Mouse (Mus musculus): ENCODE results near the gene Rmi2. TPM values are rescaled to one million over a fixed set of nuclear protein-coding genes. Genes with fewer than 3 reads are reported as not detected.

Gene Rmi2
- polyA plus RNA-seq, 1 experiment, result 0.29 TPM

DNA sequence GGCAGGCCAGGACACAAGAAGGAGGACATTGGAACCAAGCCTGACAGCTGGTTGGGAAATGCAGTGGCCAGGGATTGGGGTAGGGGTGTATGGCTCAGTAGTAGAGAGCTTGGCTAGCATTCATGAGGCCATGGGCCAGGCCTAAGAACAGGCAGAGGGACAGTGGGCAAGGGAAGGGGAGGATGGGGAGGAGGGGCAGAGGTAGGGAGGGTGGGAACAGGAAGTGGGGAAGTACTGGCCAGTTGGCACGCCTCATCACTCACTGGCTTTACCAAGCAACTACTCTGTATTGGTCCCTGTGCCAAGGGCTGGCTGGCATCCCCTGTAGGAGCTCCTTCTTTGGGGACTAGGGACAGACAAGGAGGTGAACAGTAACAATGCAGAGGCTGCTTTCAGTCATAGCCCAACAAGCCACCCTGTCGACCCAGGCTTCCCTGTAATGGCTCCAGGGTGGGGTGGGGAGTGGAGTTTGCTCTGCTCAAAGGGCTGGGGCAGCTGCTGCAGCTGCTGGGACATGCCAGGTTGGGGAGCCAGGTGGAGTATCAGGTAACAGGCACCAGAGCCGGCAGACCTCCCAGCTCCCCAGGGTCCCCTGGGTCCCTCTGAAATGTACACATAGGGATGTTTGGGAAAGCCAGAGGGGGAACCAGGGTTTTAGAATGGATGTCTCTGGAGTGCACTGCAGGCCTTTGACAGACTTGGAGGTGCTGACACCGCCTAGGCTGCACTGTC, 46.5 kb downstream of the Rmi2 start:
- H3K27ac ChIP-seq (ENCODE audit: insufficient read depth, low read length), result no peak overlapping the region
- TF ChIP-seq CTCF (IDR thresholded peaks at IDR 0.05; ENCODE audit: extremely low read depth, insufficient read depth, low read length) (no peak), POLR2A (IDR thresholded peaks at IDR 0.05; ENCODE audit: extremely low read depth, insufficient read depth, low read length) (no peak)
- no peaks in the 10 kb centered on the region for H3K4me1 ChIP-seq (ENCODE audit: control insufficient read depth, insufficient read depth, low read length)
- no peak overlapping the region for H3K4me3 ChIP-seq (ENCODE audit: insufficient read depth, low read length)

DNA sequence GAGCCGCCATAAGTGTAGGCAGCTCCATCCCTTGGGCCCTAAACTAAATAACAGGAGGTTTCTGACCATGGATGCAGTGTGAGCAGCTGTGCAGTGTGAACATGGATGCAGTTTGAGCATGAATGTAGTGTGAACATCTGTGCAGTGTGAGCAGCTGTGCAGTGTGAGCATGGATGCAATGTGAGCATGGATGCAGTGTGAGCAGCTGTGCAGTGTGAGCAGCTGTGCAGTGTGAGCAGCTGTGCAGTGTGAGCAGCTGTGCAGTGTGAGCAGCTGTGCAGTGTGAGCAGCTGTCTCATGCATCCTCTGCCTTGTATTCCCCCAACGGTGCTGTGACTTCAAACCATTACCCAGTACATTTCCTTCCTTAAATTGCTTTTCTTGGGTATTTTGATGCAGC, 52.6 kb downstream of the Rmi2 start:
- Histone ChIP-seq H3K4me1 (ENCODE audit: control insufficient read depth, insufficient read depth, low read length) (no peaks in the 10 kb centered on the region), H3K4me3 (ENCODE audit: insufficient read depth, low read length) (no peak overlapping the region), H3K27ac (ENCODE audit: insufficient read depth, low read length) (no peak overlapping the region)
- no peak for TF ChIP-seq POLR2A (IDR thresholded peaks at IDR 0.05; ENCODE audit: extremely low read depth, insufficient read depth, low read length)
- TF ChIP-seq CTCF (IDR thresholded peaks at IDR 0.05; ENCODE audit: extremely low read depth, insufficient read depth, low read length), result no peak

DNA sequence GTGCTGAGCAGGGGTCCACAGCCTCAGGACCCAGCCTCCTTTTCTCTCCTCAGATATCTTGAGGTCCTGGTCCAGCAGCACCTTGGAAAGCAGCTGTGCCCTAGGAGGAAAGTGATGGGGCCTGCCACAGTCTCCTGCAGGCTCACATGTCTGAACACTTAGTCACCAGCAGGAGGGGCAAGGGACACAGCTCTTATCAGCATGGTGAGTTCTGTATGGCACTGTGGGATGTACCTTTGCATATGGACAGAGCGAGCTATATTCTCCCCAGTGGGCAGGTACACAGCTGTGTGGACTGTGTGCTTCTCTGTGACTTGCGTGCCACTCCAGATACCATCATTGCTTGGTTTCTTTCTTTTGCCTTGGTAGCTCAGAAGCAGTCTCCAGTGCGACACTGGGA, 55.5 kb downstream of the Rmi2 start:
- no peak for TF ChIP-seq POLR2A (IDR thresholded peaks at IDR 0.05; ENCODE audit: extremely low read depth, insufficient read depth, low read length)
- TF ChIP-seq CTCF (IDR thresholded peaks at IDR 0.05; ENCODE audit: extremely low read depth, insufficient read depth, low read length), result peak; percentile 50
- no peak overlapping the region for H3K4me3 ChIP-seq (ENCODE audit: insufficient read depth, low read length)
- H3K4me1 ChIP-seq (ENCODE audit: control insufficient read depth, insufficient read depth, low read length), result no peaks in the 10 kb centered on the region
- H3K27ac ChIP-seq (ENCODE audit: insufficient read depth, low read length), result no peak overlapping the region

DNA sequence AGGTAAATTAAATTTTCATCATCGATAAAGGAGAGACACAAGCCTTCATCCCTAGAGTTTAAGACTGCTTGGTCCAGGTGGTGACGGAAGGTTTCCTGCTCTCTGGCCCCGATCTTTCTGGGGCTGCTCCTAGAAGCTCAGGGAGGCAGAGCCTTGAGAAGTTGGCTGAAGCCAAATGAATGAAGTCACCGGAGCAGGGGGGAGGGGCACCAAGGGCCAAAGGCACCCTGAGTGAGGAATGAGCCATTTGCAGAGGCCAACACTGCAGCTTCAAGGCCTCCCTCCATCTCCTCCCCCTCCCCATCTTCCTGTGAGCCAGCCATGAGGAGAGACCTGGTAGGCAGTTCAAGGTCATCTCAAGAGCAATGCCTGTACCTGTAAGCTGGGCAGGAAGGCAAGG, 58.3 kb downstream of the Rmi2 start:
- TF ChIP-seq POLR2A (IDR thresholded peaks at IDR 0.05; ENCODE audit: extremely low read depth, insufficient read depth, low read length) (no peak), CTCF (IDR thresholded peaks at IDR 0.05; ENCODE audit: extremely low read depth, insufficient read depth, low read length) (no peak)
- no peak overlapping the region for H3K27ac ChIP-seq (ENCODE audit: insufficient read depth, low read length)
- H3K4me3 ChIP-seq (ENCODE audit: insufficient read depth, low read length), result no peak overlapping the region
- H3K4me1 ChIP-seq (ENCODE audit: control insufficient read depth, insufficient read depth, low read length), result no peaks in the 10 kb centered on the region

DNA sequence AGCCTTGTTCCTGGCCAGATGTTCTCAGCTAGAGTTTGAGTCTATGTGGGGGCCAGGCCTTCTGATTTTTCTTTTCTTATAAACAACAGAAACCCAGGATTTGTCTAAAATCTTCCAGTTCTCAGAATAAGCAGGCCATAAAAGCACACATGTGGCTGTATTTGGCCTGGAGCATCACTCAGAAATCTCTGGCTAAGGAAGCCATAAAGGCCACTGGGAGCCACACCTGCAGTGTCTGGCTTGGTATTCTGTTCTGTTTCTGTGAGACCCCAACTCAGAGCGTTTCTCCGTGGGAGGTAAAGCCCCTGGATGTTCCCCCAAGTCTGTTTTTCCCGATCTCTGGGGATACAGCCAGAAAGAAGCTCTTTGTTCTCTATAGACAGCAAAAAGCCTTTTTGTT, 61.0 kb downstream of the Rmi2 start:
- Histone ChIP-seq H3K4me1 (ENCODE audit: control insufficient read depth, insufficient read depth, low read length) (no peaks in the 10 kb centered on the region), H3K27ac (ENCODE audit: insufficient read depth, low read length) (no peak overlapping the region), H3K4me3 (ENCODE audit: insufficient read depth, low read length) (no peak overlapping the region)
- no peak for TF ChIP-seq CTCF (IDR thresholded peaks at IDR 0.05; ENCODE audit: extremely low read depth, insufficient read depth, low read length)
- no peak for TF ChIP-seq POLR2A (IDR thresholded peaks at IDR 0.05; ENCODE audit: extremely low read depth, insufficient read depth, low read length)

DNA sequence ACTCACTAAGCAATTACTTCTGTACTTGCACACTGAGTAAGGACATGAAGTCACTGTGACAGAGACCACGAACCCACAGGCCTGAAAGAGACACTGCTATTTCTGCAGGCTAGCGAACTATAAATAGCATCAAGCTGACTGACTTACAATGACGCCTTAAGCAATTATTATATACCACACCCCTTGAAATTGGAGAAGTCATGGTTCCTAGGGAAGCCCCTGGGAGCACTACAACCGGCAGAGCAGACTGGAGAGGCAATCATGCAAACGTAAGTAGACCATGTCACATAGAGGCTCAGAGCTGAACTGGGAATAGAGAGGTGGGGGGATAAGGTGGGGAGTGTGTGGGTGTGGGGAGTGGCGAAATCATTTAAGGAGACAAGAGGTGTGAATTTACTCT, 62.5 kb downstream of the Rmi2 start:
- H3K4me3 ChIP-seq (ENCODE audit: insufficient read depth, low read length), result no peak overlapping the region
- TF ChIP-seq POLR2A (IDR thresholded peaks at IDR 0.05; ENCODE audit: extremely low read depth, insufficient read depth, low read length) (no peak), CTCF (IDR thresholded peaks at IDR 0.05; ENCODE audit: extremely low read depth, insufficient read depth, low read length) (no peak)
- H3K4me1 ChIP-seq (ENCODE audit: control insufficient read depth, insufficient read depth, low read length), result no peaks in the 10 kb centered on the region

DNA sequence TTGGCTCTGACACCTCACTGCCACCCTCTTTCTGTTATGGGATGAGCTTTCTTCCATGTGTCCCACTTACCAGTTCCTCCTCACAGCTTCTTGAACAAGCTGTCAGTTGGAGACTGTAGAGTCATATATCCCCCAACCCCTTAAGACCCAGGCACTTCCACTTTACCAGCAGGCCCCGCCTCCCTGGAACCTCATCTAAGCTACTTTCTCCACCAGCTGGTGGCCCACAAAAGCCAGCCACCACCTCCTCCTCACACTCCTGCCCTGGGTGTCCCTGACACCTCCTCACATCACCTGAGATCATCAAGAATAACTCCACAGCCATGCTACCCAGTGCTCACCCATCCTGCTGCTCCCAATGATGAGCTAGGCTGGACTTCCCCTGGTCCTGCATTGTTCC, 65.9 kb downstream of the Rmi2 start:
- no peaks in the 10 kb centered on the region for H3K4me1 ChIP-seq (ENCODE audit: control insufficient read depth, insufficient read depth, low read length)
- no peak overlapping the region for H3K4me3 ChIP-seq (ENCODE audit: insufficient read depth, low read length)
- TF ChIP-seq POLR2A (IDR thresholded peaks at IDR 0.05; ENCODE audit: extremely low read depth, insufficient read depth, low read length), result no peak
- TF ChIP-seq CTCF (IDR thresholded peaks at IDR 0.05; ENCODE audit: extremely low read depth, insufficient read depth, low read length), result no peak
- no peak overlapping the region for H3K27ac ChIP-seq (ENCODE audit: insufficient read depth, low read length)

More for the DNA sequence above, 62.5 kb downstream of the Rmi2 start:
- H3K27ac ChIP-seq (ENCODE audit: insufficient read depth, low read length), result no peak overlapping the region

DNA sequence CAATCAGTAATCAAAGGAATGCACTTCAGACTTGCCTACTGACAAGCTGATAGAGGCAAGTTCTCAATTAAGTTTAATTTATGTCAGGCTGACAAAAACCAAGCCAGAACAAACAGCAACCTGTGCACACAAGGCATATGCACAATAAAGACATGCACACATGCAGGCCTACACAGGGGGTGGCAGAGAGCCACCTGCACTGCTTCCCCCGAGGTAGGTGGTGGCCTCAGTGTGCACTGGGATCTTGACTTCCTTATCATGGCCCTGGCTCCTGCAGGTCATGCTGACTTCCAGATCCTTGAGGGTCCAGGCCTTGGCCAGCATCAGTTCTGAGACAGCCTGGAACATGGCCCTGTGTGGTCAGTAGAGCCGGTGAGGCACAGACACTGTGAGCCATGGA, 67.1 kb downstream of the Rmi2 start:
- no peak overlapping the region for H3K27ac ChIP-seq (ENCODE audit: insufficient read depth, low read length)
- TF ChIP-seq CTCF (IDR thresholded peaks at IDR 0.05; ENCODE audit: extremely low read depth, insufficient read depth, low read length) (no peak), POLR2A (IDR thresholded peaks at IDR 0.05; ENCODE audit: extremely low read depth, insufficient read depth, low read length) (no peak)
- H3K4me1 ChIP-seq (ENCODE audit: control insufficient read depth, insufficient read depth, low read length), result no peaks in the 10 kb centered on the region
- H3K4me3 ChIP-seq (ENCODE audit: insufficient read depth, low read length), result no peak overlapping the region

DNA sequence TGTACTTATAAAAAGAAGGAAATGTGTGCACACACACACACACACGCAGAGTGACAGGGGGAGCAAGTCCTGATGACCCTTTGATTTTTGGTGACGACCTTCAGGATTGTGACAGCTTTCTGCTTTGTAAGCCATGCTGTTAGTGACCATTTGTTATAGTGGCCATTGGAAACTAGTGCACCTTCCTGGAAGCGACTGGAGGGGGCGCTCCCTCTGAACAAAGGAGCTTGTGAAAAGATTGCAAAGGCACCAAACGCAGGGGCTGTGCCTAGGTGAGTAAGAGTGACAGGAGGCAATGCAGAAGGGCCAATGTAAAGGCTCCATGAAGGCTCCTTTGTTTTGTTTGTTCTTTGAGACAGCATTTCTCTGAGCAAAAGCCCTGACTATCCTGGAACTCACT, 68.0 kb downstream of the Rmi2 start:
- Histone ChIP-seq H3K27ac (ENCODE audit: insufficient read depth, low read length) (no peak overlapping the region), H3K4me1 (ENCODE audit: control insufficient read depth, insufficient read depth, low read length) (no peaks in the 10 kb centered on the region), H3K4me3 (ENCODE audit: insufficient read depth, low read length) (no peak overlapping the region)
- TF ChIP-seq CTCF (IDR thresholded peaks at IDR 0.05; ENCODE audit: extremely low read depth, insufficient read depth, low read length) (no peak), POLR2A (IDR thresholded peaks at IDR 0.05; ENCODE audit: extremely low read depth, insufficient read depth, low read length) (no peak)

DNA sequence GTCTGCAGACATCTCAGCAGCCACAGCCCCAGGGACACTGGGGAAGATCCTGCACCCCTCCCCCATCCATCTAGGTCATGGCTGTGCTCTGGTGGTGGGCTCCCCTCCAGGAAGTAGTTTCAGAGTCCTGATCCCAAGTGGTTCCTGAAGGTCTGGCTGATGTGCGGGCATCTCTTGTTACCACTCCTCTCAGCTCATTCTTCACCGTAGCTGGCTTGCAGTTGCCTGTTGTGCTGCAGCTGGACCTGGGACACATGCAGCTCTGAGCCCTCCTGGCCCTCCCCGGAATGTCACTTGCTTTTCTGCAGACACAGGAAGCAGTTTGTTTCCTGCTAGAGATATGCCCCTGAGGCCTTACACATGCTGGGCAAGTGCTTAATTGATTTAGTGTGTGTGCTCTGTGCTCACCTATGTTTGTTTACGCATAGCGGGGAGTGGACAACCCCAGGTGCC, 70.8 kb downstream of the Rmi2 start:
- no peaks in the 10 kb centered on the region for H3K4me1 ChIP-seq (ENCODE audit: control insufficient read depth, insufficient read depth, low read length)

More for the DNA sequence above, 70.8 kb downstream of the Rmi2 start:
- Histone ChIP-seq H3K27ac (ENCODE audit: insufficient read depth, low read length) (no peak overlapping the region), H3K4me3 (ENCODE audit: insufficient read depth, low read length) (no peak overlapping the region)
- TF ChIP-seq POLR2A (IDR thresholded peaks at IDR 0.05; ENCODE audit: extremely low read depth, insufficient read depth, low read length) (no peak), CTCF (IDR thresholded peaks at IDR 0.05; ENCODE audit: extremely low read depth, insufficient read depth, low read length) (no peak)
